Mouse (Mus musculus) MEL-GATA-1-ER (cell line): Measurements from ENCODE around the gene Cptp.

ENCODE experiments used
- DNase-seq: peaks from one replicate; pipeline ENCODE4 v3.0.0-alpha.2; 2012; ENCODE audit warnings: low read depth; ENCODE audit errors: extremely low read depth

The Cptp gene

GRCm38 (mm10) chr4:155841651-155842270 lies 27.5 kb downstream of the Cptp start:
- no peak for DNase-seq

GRCm38 (mm10) chr4:155841003-155841454 lies 28.2 kb downstream of the Cptp start:
- peak; percentile 66 for DNase-seq

DNA sequence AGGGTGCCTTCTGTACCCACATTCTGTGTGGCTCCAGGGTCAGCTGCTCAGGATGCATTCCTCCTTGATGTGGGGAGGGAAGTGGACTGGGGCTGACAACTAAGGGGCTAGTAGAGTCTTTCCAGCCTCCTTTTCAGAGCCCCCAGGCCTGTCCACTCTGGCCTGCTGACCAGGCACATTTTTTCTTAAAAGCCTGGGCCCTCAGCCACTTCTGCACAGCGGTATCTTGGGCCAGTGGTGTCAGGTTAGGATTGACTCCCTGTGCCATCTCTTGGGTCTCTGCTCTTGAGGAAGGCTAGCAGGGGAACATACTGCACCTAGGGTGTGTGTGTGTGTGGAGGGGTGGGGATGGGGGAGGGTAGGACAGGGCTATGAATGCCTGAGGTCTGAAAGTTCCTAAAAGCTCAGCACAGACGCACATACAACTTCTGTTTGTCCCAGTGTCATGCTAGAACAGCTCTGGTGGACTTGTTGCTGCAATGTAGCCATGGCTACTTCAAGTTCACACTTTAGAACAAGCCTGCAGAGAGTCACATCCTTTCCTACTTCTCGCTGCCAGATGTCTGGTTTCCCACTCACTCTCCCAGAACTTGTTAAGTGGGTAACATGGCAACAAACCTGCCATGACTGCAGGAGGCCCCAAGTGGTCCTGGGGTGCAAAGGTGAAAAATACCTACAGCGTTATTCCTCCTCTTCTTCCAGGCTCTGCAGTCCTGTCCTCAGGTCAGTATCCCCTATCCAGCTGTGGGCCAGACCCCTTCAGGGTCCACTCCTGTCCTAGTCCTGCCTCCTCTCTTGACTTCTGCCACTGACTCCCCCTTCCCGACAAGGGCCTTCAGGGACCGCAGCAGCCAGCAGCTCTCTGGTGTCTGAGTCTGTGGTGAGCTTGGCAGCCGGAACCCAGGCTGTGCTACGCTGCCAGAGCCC lies 28.9 kb downstream of the Cptp start:
- no peak for DNase-seq

- DNase-seq, result no peak
These were observed 29.7 kb downstream of the Cptp start, which contains the start of gene Mxra8 for GRCm38 (mm10) chr4:155839483-155839910. TSS of gene Mxra8 (plus strand) at chr4:155839680.

- no peak for DNase-seq
These were observed 30.8 kb downstream of the Cptp start for GRCm38 (mm10) chr4:155838187-155839153.

- no peak for DNase-seq
These were observed 31.7 kb downstream of the Cptp start for GRCm38 (mm10) chr4:155837404-155838010.

DNA sequence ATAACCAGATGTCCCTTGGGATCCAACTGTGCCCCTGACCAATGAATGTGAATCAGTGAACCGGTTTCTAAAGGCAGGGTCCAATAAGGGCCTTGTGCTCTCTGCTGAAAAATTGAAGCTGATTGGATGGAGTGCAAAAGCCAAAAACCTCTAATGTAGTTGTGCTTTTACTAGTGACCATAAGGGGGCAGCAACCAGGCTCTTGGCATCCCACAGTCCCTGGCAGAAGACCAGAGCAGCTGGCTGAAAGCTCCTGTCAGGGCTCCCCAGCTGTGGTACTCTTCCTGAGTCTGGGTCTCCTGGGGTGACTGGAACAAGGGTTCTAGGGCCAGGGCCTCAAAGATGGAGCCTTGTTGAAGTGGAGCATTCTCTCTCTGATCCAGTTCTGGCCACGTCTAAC lies 35.4 kb downstream of the Cptp start:
- peak; percentile 74 for DNase-seq

DNA sequence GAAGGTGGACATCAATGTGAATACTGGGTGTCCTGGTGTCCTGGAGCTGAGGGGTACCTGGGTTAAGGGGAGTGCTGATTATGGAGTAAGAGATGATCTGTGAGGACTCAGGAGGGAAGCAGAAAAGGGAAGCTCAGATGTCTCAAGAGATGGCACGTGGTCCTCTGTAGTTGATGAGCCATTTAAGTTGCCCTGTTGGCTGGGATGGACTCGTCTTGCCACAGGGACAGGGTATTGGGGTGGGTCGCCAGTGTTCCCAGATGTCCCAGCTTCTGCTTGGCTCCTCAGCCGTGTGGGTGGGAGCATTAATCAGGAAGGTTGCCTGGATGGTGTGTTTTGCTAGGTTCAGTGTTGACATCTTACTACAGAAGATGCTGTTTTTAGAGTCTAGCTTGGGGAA lies 36.0 kb downstream of the Cptp start:
- no peak for DNase-seq

GRCm38 (mm10) chr4:155832321-155832720 lies 36.9 kb downstream of the Cptp start:
- no peak for DNase-seq

GRCm38 (mm10) chr4:155831831-155832230 lies 37.4 kb downstream of the Cptp start:
- DNase-seq, result no peak

GRCm38 (mm10) chr4:155831205-155831766 lies 38.0 kb downstream of the Cptp start, which contains the start of gene Aurkaip1:
TSS of gene Aurkaip1 (plus strand) at chr4:155831272.
- DNase-seq, result peak; percentile 90

DNA sequence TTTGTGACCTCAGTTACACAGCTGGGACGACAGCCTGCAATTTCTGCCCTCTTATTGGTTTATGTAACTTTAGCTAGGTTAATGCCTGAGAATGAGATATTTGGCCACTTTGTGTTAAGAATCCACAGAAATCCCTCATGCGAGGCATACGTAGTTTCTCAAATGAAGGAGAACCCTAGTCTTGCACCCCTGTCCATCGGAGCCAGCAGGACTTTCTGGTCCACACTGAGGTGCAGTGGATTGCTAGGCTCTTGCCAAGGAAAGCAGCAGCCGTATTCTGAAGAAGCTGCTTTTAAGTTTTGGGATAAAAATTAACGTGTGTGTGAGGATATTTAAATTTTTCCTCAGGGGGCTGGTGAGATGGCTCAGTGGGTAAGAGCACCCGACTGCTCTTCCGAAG lies 38.6 kb downstream of the Cptp start:
- peak; percentile 32 for DNase-seq

DNA sequence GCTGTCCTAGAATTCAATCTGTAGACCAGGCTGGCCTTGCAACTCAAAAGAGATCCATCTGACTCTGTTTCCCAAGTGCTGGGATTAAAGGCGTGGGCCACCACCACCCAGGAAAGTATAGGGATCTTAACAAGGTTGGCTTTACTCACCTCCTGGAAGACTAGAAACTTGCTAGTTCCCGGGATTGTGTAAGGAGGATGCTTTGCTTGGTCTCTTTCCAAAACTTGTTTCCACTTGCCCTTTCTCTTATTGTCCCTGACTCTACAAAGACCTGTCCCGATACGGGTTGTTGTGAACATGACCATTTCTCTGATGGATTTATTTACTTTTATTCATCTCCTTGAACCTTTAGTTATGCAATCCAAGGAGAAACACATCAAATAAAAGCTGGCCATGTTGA lies 39.4 kb downstream of the Cptp start:
- DNase-seq, result no peak

- no peak for DNase-seq
These were observed 45.8 kb downstream of the Cptp start for GRCm38 (mm10) chr4:155823443-155823842.

- no peak for DNase-seq
These were observed 48.2 kb downstream of the Cptp start for GRCm38 (mm10) chr4:155821025-155821424.

- no peak for DNase-seq
These were observed 51.7 kb downstream of the Cptp start for GRCm38 (mm10) chr4:155817533-155817932.
